Mouse (Mus musculus): ENCODE measurements around the gene Tbl3. TPM values are rescaled to one million over a fixed set of nuclear protein-coding genes. Genes with fewer than 3 reads are reported as not detected.

Gene Tbl3
- polyA plus RNA-seq, 2 experiments: 62.1 to 62.8 TPM

GRCm38 (mm10) chr17:24717943-24718342, 10.5 kb upstream of the Tbl3 start, which contains the start of the genes Rnf151 and Rps2:
Gene Rnf151, minus strand, starts transcription at chr17:24718063.
Gene Rps2, plus strand, starts transcription at chr17:24718116.
- Histone ChIP-seq H3K4me3 (replicated peaks; ENCODE audit: low read length) (peak within 1 kb of the TSS; percentile 90), H3K27ac (replicated peaks; ENCODE audit: low read depth, low read length) (no peak within 1 kb of the TSS), H3K4me2 (replicated peaks; ENCODE audit: low read depth, low read length, severe bottlenecking) (peak within 1 kb of the TSS; percentile 47), H3K4me1 (ENCODE audit: control insufficient read depth, insufficient read depth, low read length) (peaks cover 15% of the 10 kb centered on the region; the same call in 1 of the 2 replicates), H3K9ac (ENCODE audit: low read depth, low read length, severe bottlenecking) (peak within 1 kb of the TSS; percentile 93; the same call in 1 of the 2 replicates), H3K27me3 (ENCODE audit: control insufficient read depth, insufficient read depth, low read length) (no peaks in the 10 kb centered on the region), H3K9me3 (ENCODE audit: control insufficient read depth, low read length) (no peaks in the 10 kb centered on the region), H3K36me3 (ENCODE audit: control insufficient read depth, insufficient read depth, low read length) (peaks cover 38% of the 10 kb centered on the region)
- DNase-seq (ENCODE audit: low spot score) (no peak), ATAC-seq (ENCODE audit: low FRiP score, low read depth) (no peak)
- no peak for TF ChIP-seq POLR2A (IDR thresholded peaks at IDR 0.05; ENCODE audit: borderline replicate concordance, extremely low read depth, insufficient read depth, insufficient read length)
- WGBS: 81% methylated on average over 4 of the region's 4 CpGs

GRCm38 (mm10) chr17:24716166-24716682, 8.8 kb upstream of the Tbl3 start:
- Histone ChIP-seq H3K4me1 (ENCODE audit: control insufficient read depth, insufficient read depth, low read length) (peaks cover 4% of the 10 kb centered on the region; the same call in 1 of the 2 replicates), H3K9ac (ENCODE audit: low read depth, low read length, severe bottlenecking) (no peak overlapping the region), H3K27me3 (ENCODE audit: control insufficient read depth, insufficient read depth, low read length) (no peaks in the 10 kb centered on the region), H3K4me3 (replicated peaks; ENCODE audit: low read length) (no peak overlapping the region), H3K27ac (replicated peaks; ENCODE audit: low read depth, low read length) (no peak overlapping the region), H3K9me3 (ENCODE audit: control insufficient read depth, low read length) (no peaks in the 10 kb centered on the region), H3K4me2 (replicated peaks; ENCODE audit: low read depth, low read length, severe bottlenecking) (no peak overlapping the region), H3K36me3 (ENCODE audit: control insufficient read depth, insufficient read depth, low read length) (peaks cover 24% of the 10 kb centered on the region)
- DNase-seq (ENCODE audit: low spot score) (no peak), ATAC-seq (ENCODE audit: low FRiP score, low read depth) (no peak)
- WGBS: 95% methylated on average over 15 of the region's 15 CpGs
- TF ChIP-seq POLR2A (IDR thresholded peaks at IDR 0.05; ENCODE audit: borderline replicate concordance, extremely low read depth, insufficient read depth, insufficient read length): no peak

- H3K27me3 ChIP-seq (ENCODE audit: control insufficient read depth, insufficient read depth, low read length): no peaks in the 10 kb centered on the region
- no peak overlapping the region for H3K4me3 ChIP-seq (replicated peaks; ENCODE audit: low read length)
- peaks cover 3% of the 10 kb centered on the region; the same call in 1 of the 2 replicates for H3K4me1 ChIP-seq (ENCODE audit: control insufficient read depth, insufficient read depth, low read length)
- no peak for TF ChIP-seq POLR2A (IDR thresholded peaks at IDR 0.05; ENCODE audit: borderline replicate concordance, extremely low read depth, insufficient read depth, insufficient read length)
- DNase-seq (ENCODE audit: low spot score) (no peak), ATAC-seq (ENCODE audit: low FRiP score, low read depth) (no peak)
- H3K9ac ChIP-seq (ENCODE audit: low read depth, low read length, severe bottlenecking): no peak overlapping the region
- H3K9me3 ChIP-seq (ENCODE audit: control insufficient read depth, low read length): no peaks in the 10 kb centered on the region
- 67% methylated on average over 6 of the region's 6 CpGs for WGBS
- peaks cover 21% of the 10 kb centered on the region for H3K36me3 ChIP-seq (ENCODE audit: control insufficient read depth, insufficient read depth, low read length)
- H3K27ac ChIP-seq (replicated peaks; ENCODE audit: low read depth, low read length): no peak overlapping the region
- no peak overlapping the region for H3K4me2 ChIP-seq (replicated peaks; ENCODE audit: low read depth, low read length, severe bottlenecking)
These were observed 8.1 kb upstream of the Tbl3 start for GRCm38 (mm10) chr17:24715556-24715955.

- H3K4me1 ChIP-seq (ENCODE audit: control insufficient read depth, insufficient read depth, low read length): peaks cover 8% of the 10 kb centered on the region; the same call in 1 of the 2 replicates
- H3K27ac ChIP-seq (replicated peaks; ENCODE audit: low read depth, low read length): no peak overlapping the region
- WGBS: 28% methylated on average over 2 of the region's 2 CpGs
- no peak overlapping the region for H3K4me3 ChIP-seq (replicated peaks; ENCODE audit: low read length)
- peaks cover 21% of the 10 kb centered on the region for H3K36me3 ChIP-seq (ENCODE audit: control insufficient read depth, insufficient read depth, low read length)
- no peak for TF ChIP-seq POLR2A (IDR thresholded peaks at IDR 0.05; ENCODE audit: borderline replicate concordance, extremely low read depth, insufficient read depth, insufficient read length)
- no peak overlapping the region for H3K4me2 ChIP-seq (replicated peaks; ENCODE audit: low read depth, low read length, severe bottlenecking)
- no peak for ATAC-seq (ENCODE audit: low FRiP score, low read depth)
- DNase-seq (ENCODE audit: low spot score): no peak
- no peak overlapping the region for H3K9ac ChIP-seq (ENCODE audit: low read depth, low read length, severe bottlenecking)
- no peaks in the 10 kb centered on the region for H3K9me3 ChIP-seq (ENCODE audit: control insufficient read depth, low read length)
- H3K27me3 ChIP-seq (ENCODE audit: control insufficient read depth, insufficient read depth, low read length): no peaks in the 10 kb centered on the region
These were observed 1.2 kb upstream of the Tbl3 start for GRCm38 (mm10) chr17:24708646-24709045.

GRCm38 (mm10) chr17:24707801-24708425, 453 bp upstream of the Tbl3 start:
- Histone ChIP-seq H3K4me3 (replicated peaks; ENCODE audit: low read length) (peak overlapping the region; percentile 78), H3K36me3 (ENCODE audit: control insufficient read depth, insufficient read depth, low read length) (peaks cover 25% of the 10 kb centered on the region), H3K9ac (ENCODE audit: low read depth, low read length, severe bottlenecking) (peak overlapping the region; percentile 65), H3K27me3 (ENCODE audit: control insufficient read depth, insufficient read depth, low read length) (no peaks in the 10 kb centered on the region), H3K9me3 (ENCODE audit: control insufficient read depth, low read length) (no peaks in the 10 kb centered on the region), H3K4me2 (replicated peaks; ENCODE audit: low read depth, low read length, severe bottlenecking) (peak overlapping the region; percentile 78), H3K4me1 (ENCODE audit: control insufficient read depth, insufficient read depth, low read length) (peaks cover 8% of the 10 kb centered on the region; the same call in 1 of the 2 replicates), H3K27ac (replicated peaks; ENCODE audit: low read depth, low read length) (peak overlapping the region; percentile 67)
- no peak for TF ChIP-seq POLR2A (IDR thresholded peaks at IDR 0.05; ENCODE audit: borderline replicate concordance, extremely low read depth, insufficient read depth, insufficient read length)
- ATAC-seq (ENCODE audit: low FRiP score, low read depth) (peak; percentile 35), DNase-seq (ENCODE audit: low spot score) (no peak)
- 3% methylated on average over 24 of the region's 24 CpGs for WGBS

Data from limb, embryonic 14.5 days (tissue).